Mouse (Mus musculus): ENCODE results near the gene Nt5c3.

DNA sequence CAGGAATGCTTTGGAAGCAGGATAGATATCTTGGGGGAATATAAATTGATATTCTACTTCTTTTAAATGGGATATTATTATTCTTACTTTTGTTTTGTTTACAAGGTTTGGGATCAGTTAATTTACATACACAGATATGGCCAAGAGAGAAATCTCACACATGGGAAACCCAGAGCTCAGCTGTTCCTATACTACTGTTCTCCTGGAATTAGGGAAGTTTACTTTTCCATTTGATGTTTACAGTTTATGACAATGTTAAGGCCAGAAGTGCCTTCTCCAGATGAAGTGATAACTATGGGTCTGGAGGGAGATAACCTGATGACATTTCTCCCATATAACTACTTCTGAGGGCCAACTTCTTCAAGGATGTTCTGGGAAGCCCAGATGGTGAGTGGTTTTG is 46.2 kb upstream of the Nt5c3 start, which contains the start of gene Vmn1r5:
- no peak for TF ChIP-seq CTCF (IDR thresholded peaks at IDR 0.05; ENCODE audit: low read depth)
- TF ChIP-seq EP300 (optimal IDR thresholded peaks at IDR 0.05): no peak
